Mouse (Mus musculus) myocyte (in vitro differentiated cells): ENCODE results near the gene Lrit3.

Experiments
- E2F4 ChIP-seq: IDR thresholded peaks from one replicate; pipeline ENCODE4 v1.6.1; 2011; ENCODE audit warnings: mild to moderate bottlenecking, control low read depth, moderate library complexity; ENCODE audit not compliant: insufficient read depth
- MAX ChIP-seq: IDR thresholded peaks from one replicate; pipeline ENCODE4 v1.6.1; 2011; ENCODE audit warnings: low read depth, mild to moderate bottlenecking, control low read depth
- POLR2A ChIP-seq: IDR thresholded peaks from one replicate; pipeline ENCODE4 v1.6.1; 2011; ENCODE audit warnings: low read depth, mild to moderate bottlenecking, control low read depth, moderate library complexity; ENCODE audit not compliant: insufficient read length
- SRF ChIP-seq: IDR thresholded peaks from one replicate; pipeline ENCODE4 v1.6.1; 2011; ENCODE audit warnings: low read depth; ENCODE audit not compliant: control insufficient read depth, insufficient read length
- USF1 ChIP-seq: IDR thresholded peaks from one replicate; pipeline ENCODE4 v1.6.1; 2011; ENCODE audit warnings: low read depth, mild to moderate bottlenecking, control low read depth, moderate library complexity

DNA sequence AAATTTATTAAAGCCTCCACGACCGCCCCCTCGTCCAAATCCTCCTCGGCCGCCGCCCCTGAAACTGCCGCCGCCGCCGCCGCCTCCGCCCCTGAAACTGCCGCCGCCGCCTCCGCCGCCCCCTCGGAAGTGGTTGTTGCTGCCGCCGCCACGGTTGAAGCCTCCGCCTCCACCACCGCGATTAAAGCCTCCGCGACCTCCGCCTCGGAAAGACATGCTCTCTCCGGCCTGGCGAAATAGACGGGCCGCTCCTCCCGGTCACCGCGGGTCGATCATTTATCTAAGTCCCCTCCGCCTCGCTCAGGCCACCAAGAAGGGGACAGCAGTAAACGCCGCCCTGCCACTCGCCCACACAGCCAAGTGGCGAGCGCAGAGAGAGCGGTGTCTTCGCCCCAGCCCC, 26.8 kb upstream of the Lrit3 start:
- TF ChIP-seq POLR2A, result no peak
- no peak for TF ChIP-seq USF1
- no peak for TF ChIP-seq SRF
- no peak for TF ChIP-seq MAX
- TF ChIP-seq E2F4, result no peak
